8 mouse cellular contexts compared by ENCODE assay signal in the genomic region with DNA sequence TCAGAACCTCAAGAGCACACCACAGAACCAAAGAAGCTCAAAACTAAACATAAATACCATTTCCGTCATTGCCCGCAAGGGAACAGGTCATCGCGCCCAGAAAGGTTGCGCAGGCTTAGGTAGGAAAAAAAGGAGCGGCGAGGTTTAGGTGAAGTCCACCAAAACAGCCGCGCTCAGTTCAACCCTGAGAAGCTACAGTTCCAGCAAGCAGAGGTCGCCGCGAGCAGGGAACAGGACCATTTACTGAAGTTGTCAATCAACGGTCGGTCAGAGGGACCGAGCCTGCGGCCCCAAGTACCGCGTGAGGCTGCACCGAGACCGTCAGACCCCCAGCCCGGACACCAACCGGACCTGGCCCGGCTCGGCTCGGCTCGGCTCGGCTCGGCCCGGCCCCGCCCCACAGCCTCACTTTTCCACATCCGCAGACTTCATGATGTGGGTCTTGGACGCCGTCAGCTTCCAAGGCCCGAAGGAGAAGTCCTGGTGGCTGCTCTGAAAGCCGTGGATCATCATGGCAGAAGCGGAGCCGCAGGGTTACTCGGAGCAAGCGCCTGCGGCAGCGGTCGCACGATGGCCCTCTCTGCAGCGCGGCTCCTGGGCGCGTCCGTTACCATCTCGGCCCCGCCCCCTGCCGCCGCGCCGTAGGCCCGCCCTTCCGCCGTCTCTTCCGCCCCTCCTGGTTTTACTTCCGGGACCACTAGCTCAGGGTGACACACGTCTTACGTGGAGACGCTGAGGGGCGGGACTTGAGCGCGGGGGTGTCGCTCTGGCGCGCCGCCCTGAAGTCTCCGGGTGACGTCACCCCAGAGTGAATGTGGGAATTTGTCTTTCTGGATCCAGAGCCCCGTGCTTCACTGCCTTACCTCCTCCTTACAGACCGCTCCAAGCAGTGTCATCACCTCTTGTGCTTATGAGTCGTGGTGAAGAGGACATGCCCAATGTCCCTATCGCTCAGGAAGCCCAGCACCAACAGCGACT. TPM values are rescaled to one million over a fixed set of nuclear protein-coding genes. Genes with fewer than 3 reads are reported as not detected.
A peak's percentile ranks its signal among the peaks of the same experiment; 100 is the strongest.
DNase-seq lines count a peak whose midpoint lies in the region; ATAC-seq lines count a peak whose summit lies in the region.

A gene (minus strand): TSS at position 676 of the 978 bp plus-strand sequence.

- ATAC-seq in megakaryocyte progenitor cell, adult 5-6 weeks (replicated peaks; ENCODE audit: poor library complexity): peak; percentile 94

- peak; percentile 97 for DNase-seq in adipocyte (ENCODE audit: low spot score)
- peak; percentile 97 for DNase-seq in embryo, embryonic 10 days (ENCODE audit: low spot score)
- DNase-seq in gastrocnemius, postnatal 10 days: peak; percentile 98
- peak; percentile 98 for DNase-seq in induced T-regulatory cell, adult 2 months (ENCODE audit: low read depth)
- peak; percentile 94 to 98 for DNase-seq in left cerebral cortex, adult 9 months (ENCODE audit: low spot score in 2 of 2)
- DNase-seq in right cerebral cortex, postnatal 14 days: peak; percentile 97
- peak; percentile 97 for DNase-seq in urinary bladder, postnatal 36 days (ENCODE audit: low spot score in 2 of 2)

RNA-seq across cellular contexts. Expression of the gene that starts here (rescaled TPM):
- 10 to 100 TPM; 26.4 to 30.0 TPM for total RNA-seq in gastrocnemius, postnatal 10 days (2021)
- total RNA-seq in megakaryocyte progenitor cell, adult 5-6 weeks (2015): 41.4 and 43.0 TPM in 2 replicates
- total RNA-seq in megakaryocyte progenitor cell, adult 5-6 weeks (2017): 56.5 and 72.8 TPM in 2 replicates

Comparison
In these comparisons a context has a peak if more than half of its experiments do, and no peak if none do; other contexts are left out.
1. Peak in every context shown above with its lines: DNase-seq and ATAC-seq.